Mouse (Mus musculus): ENCODE data around the gene Gm16181. TPM values are rescaled to one million over a fixed set of nuclear protein-coding genes. Genes with fewer than 3 reads are reported as not detected.
A peak's percentile ranks its signal among the peaks of the same experiment; 100 is the strongest.

The Gm16181 gene
- total RNA-seq, 2 experiments from 2014 or later: not detected

- no peak for ATAC-seq (replicated peaks; ENCODE audit: low FRiP score, low TSS enrichment, poor library complexity, severe bottlenecking)
Observed at GRCm38 (mm10) chr17:35194844-35195630, 25.6 kb upstream of the Gm16181 start.

DNA sequence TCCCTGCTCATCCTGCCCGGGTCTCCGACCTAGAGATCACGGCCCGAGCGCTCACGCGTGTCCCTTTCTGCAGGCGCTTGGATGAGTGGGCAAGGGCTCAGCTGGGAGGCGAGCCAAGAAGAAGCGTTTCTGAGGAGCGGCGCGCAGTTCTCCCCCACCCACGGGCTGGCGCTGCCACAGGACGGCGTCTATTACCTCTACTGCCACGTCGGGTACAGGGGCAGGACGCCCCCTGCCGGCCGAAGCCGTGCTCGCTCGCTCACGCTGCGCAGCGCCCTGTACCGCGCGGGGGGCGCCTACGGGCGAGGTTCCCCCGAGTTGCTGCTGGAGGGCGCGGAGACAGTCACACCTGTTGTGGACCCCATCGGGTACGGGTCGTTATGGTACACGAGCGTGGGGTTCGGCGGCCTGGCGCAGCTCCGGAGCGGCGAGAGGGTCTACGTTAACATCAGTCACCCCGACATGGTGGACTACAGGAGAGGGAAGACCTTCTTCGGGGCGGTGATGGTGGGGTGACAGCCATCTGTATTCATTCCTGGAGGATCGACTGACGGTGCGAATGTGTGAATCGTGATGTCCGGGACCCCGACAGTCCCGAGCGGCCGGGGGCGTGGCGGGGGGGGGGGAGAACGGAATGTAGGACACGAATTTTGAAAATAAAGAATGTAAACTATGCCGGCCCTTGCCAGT is 24.9 kb upstream of the Gm16181 start:
- peak; percentile 92 for ATAC-seq (replicated peaks; ENCODE audit: low FRiP score, low TSS enrichment, poor library complexity, severe bottlenecking)

- no peak for ATAC-seq (replicated peaks; ENCODE audit: low FRiP score, low TSS enrichment, poor library complexity, severe bottlenecking)
Observed at GRCm38 (mm10) chr17:35196321-35196641, 24.4 kb upstream of the Gm16181 start.

DNA sequence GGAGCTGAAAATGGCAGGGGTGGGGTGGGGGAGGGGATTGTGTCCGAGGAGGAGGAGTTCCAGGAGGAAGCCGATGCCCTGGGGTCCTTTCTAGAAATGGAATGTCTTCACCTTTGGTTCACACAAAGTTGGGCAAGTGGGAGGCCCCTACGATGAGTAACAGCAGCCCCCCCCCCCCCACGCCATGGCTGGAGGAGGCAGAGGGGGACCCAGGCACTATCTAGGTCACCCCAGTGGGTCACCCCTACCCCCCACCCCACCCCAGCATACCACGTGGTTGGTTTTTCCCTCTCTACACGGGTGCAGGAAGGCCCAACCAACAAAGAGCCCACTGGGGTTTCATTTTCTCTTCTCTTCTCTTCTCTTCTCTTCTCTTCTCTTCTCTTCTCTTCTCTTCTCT is 23.5 kb upstream of the Gm16181 start:
- no peak for ATAC-seq (replicated peaks; ENCODE audit: low FRiP score, low TSS enrichment, poor library complexity, severe bottlenecking)

GRCm38 (mm10) chr17:35198029-35198428 is 22.6 kb upstream of the Gm16181 start:
- ATAC-seq (replicated peaks; ENCODE audit: low FRiP score, low TSS enrichment, poor library complexity, severe bottlenecking): no peak

DNA sequence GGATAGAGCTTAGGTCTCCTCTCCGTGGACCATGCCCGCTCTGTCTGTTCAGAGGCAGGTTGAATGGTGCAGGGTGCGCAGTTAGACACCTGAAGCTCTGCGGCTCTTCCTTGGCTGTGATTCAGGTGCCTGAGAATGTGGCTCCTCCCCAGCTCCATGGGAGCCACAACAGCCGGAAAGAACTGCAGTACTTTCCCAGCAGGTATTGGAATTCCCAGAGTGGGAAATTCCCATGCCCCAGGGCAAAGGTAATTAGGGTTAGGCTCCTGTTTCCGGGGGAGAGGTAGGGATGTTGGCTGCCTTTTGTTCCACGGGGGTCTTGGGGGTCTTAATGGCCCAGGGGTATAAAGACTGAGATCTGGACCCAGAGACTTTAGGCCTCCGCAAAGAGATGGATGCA is 21.7 kb upstream of the Gm16181 start:
- no peak for ATAC-seq (replicated peaks; ENCODE audit: low FRiP score, low TSS enrichment, poor library complexity, severe bottlenecking)

DNA sequence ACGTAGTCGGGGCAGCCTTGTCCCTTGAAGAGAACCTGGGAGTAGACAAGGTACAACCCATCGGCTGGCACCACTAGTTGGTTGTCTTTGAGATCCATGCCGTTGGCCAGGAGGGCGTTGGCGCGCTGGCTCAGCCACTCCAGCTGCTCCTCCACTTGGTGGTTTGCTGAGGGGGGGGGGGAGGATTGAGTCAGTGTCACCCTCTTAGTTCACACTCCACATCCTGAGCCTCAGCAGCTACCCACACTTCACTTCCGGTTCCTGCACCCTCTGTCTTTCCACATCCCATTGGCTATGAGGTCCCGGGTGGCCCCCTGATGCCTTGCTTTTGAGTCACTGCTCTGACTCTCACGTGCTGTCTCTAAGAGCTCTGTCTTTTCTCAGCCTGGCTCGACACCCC is 20.2 kb upstream of the Gm16181 start:
- peak; percentile 46 for ATAC-seq (replicated peaks; ENCODE audit: low FRiP score, low TSS enrichment, poor library complexity, severe bottlenecking)

- ATAC-seq (replicated peaks; ENCODE audit: low FRiP score, low TSS enrichment, poor library complexity, severe bottlenecking): no peak
Observed at GRCm38 (mm10) chr17:35201128-35201527, 19.5 kb upstream of the Gm16181 start.

- ATAC-seq (replicated peaks; ENCODE audit: low FRiP score, low TSS enrichment, poor library complexity, severe bottlenecking): no peak
Observed at GRCm38 (mm10) chr17:35201787-35202186, 18.8 kb upstream of the Gm16181 start, which contains the start of gene Tnf. TSS of gene Tnf (minus strand) at chr17:35202007.

- no peak for ATAC-seq (replicated peaks; ENCODE audit: low FRiP score, low TSS enrichment, poor library complexity, severe bottlenecking)
Observed at GRCm38 (mm10) chr17:35202442-35202841, 18.2 kb upstream of the Gm16181 start.

GRCm38 (mm10) chr17:35204494-35205379 is 15.9 kb upstream of the Gm16181 start, which contains the start of gene Lta:
TSS of gene Lta (minus strand) at chr17:35205351.
- ATAC-seq (replicated peaks; ENCODE audit: low FRiP score, low TSS enrichment, poor library complexity, severe bottlenecking): no peak

GRCm38 (mm10) chr17:35205380-35205769 is 15.3 kb upstream of the Gm16181 start:
- no peak for ATAC-seq (replicated peaks; ENCODE audit: low FRiP score, low TSS enrichment, poor library complexity, severe bottlenecking)

- ATAC-seq (replicated peaks; ENCODE audit: low FRiP score, low TSS enrichment, poor library complexity, severe bottlenecking): no peak
Observed at GRCm38 (mm10) chr17:35209785-35210535, 10.7 kb upstream of the Gm16181 start.

- no peak for ATAC-seq (replicated peaks; ENCODE audit: low FRiP score, low TSS enrichment, poor library complexity, severe bottlenecking)
Observed at GRCm38 (mm10) chr17:35210593-35210992, 10.0 kb upstream of the Gm16181 start.

DNA sequence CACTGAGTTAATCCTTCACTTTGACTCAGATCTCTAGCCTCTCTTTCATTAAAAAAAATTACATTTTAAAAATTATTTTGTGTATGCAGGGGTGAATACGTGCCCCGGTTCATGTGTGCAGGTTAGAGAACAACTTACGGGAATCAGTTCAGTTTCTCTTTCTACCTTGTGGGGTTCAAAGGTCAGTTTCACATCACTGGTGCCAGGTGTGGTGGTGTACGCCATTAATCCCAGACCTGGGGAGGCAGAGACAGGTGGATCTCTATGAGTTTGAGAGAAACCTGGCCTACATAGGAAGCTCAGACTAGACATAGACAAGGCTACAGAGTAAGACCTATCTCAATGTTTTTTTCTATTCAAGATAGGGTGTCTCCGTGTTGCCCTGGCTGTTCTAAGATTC is 7.6 kb upstream of the Gm16181 start:
- ATAC-seq (replicated peaks; ENCODE audit: low FRiP score, low TSS enrichment, poor library complexity, severe bottlenecking): no peak

DNA sequence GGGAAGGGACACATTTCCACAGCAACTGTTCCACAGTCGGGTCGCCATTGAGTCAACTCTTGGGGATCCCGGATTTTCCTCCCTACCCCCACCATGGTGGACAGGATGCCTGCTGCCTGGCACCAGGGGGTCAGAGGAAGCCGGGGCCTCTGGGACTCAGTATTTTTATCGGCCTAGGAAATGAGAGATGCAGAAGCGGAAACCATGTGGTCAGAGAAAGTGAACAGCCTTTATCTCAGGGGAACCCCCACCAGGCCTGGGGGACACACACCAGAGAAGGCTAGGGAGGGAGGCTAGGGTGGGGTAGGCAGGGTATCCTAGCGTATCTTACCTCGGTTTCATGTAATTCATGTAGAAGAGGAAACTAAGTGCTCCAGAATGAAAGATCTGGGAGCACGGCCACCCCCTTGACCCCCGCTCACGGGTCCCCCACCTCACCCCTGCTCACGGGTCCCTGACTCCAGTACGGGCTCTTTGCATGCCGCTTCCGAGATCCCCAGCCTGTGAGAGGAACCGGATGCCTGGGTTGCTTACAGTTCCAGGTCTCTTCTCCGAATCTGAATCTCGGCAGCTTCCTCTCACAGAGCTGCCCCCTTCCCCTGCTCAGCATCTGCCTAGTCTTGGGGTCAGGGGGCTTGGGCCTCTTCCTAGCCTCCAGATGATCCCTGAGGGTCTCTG is 2.0 kb upstream of the Gm16181 start:
- no peak; the same call in 1 of the 2 replicates for ATAC-seq (replicated peaks; ENCODE audit: low FRiP score, low TSS enrichment, poor library complexity, severe bottlenecking)

GRCm38 (mm10) chr17:35219601-35220041 is 1.0 kb upstream of the Gm16181 start:
- ATAC-seq (replicated peaks; ENCODE audit: low FRiP score, low TSS enrichment, poor library complexity, severe bottlenecking): no peak

- peak; percentile 26; the same call in 1 of the 2 replicates for ATAC-seq (replicated peaks; ENCODE audit: low FRiP score, low TSS enrichment, poor library complexity, severe bottlenecking)
Observed at GRCm38 (mm10) chr17:35222299-35222698, 1.7 kb downstream of the Gm16181 start.

DNA sequence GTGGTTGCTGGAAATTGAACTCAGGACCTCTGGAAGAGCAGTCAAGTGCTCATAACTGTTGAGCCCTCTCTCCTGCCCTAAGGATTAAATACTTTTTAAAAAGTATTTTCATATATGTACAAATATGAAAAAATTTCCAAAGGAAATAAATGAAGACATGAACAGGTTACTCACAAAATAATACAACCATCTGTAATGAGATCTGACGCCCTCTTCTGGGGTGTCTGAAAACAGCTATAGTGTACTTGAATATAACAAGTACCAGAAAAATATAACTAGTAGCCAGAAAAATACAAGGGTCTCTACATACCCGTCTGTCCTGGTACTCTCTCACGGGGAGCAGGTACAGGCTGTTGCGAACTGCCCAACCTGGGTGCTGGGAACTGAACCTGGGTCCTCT is 4.0 kb downstream of the Gm16181 start:
- no peak for ATAC-seq (replicated peaks; ENCODE audit: low FRiP score, low TSS enrichment, poor library complexity, severe bottlenecking)
